Mouse (Mus musculus) erythroblast, embryonic 14.5 days (primary cell): ENCODE measurements around the gene Glt1d1. TPM values are rescaled to one million over a fixed set of nuclear protein-coding genes. Genes with fewer than 3 reads are reported as not detected.

ENCODE experiments used
- H3K27me3 ChIP-seq: 2 replicates; pipeline ENCODE4 v1.6.1; 2012; ENCODE audit warnings: inconsistent platforms; ENCODE audit not compliant: control insufficient read depth
- H3K36me3 ChIP-seq: 2 replicates; pipeline ENCODE4 v1.6.1; 2012; ENCODE audit warnings: mild to moderate bottlenecking, inconsistent platforms; ENCODE audit not compliant: control insufficient read depth
- H3K4me1 ChIP-seq: 2 replicates; pipeline ENCODE4 v1.6.1; 2012; ENCODE audit warnings: inconsistent platforms; ENCODE audit not compliant: control insufficient read depth
- H3K4me3 ChIP-seq: replicated peaks from 2 replicates; pipeline ENCODE3; 2012; ENCODE audit warnings: moderate library complexity, mild to moderate bottlenecking, inconsistent platforms
- H3K9me3 ChIP-seq: 2 replicates; pipeline ENCODE4 v1.6.1; 2012; ENCODE audit warnings: low read length, inconsistent platforms, mixed read lengths; ENCODE audit not compliant: control insufficient read depth
- GATA1 ChIP-seq: IDR thresholded peaks from 2 replicates; pipeline ENCODE4 v1.6.1; 2012; ENCODE audit warnings: low read length, inconsistent platforms, mixed read lengths
- TAL1 ChIP-seq: IDR thresholded peaks from 3 replicates; pipeline ENCODE4 v1.6.1; 2012; ENCODE audit warnings: low read length, inconsistent platforms, mixed read lengths
- polyA plus RNA-seq: library from polyadenylated mRNA; stranded (reverse); fragments of >175 nt; gene quantifications from 2 replicates; pipeline ENCODE4 v1.2.3, GENCODE M21; 2012

Gene Glt1d1
- polyA plus RNA-seq, 1 experiment, result not detected

GRCm38 (mm10) chr5:127677561-127677960 is 45.5 kb downstream of the Glt1d1 start:
- Histone ChIP-seq H3K9me3 (peaks cover 43% of the 10 kb centered on the region), H3K27me3 (no peaks in the 10 kb centered on the region), H3K36me3 (no peaks in the 10 kb centered on the region), H3K4me3 (no peak overlapping the region), H3K4me1 (no peaks in the 10 kb centered on the region)
- no peak for TF ChIP-seq GATA1
- no peak for TF ChIP-seq TAL1

- H3K4me1 ChIP-seq, result no peaks in the 10 kb centered on the region
- H3K36me3 ChIP-seq, result no peaks in the 10 kb centered on the region
- no peaks in the 10 kb centered on the region for H3K27me3 ChIP-seq
- no peak overlapping the region for H3K4me3 ChIP-seq
- no peak for TF ChIP-seq TAL1
- no peak for TF ChIP-seq GATA1
- peaks cover 44% of the 10 kb centered on the region for H3K9me3 ChIP-seq
These were observed 46.4 kb downstream of the Glt1d1 start for GRCm38 (mm10) chr5:127678501-127678900.

DNA sequence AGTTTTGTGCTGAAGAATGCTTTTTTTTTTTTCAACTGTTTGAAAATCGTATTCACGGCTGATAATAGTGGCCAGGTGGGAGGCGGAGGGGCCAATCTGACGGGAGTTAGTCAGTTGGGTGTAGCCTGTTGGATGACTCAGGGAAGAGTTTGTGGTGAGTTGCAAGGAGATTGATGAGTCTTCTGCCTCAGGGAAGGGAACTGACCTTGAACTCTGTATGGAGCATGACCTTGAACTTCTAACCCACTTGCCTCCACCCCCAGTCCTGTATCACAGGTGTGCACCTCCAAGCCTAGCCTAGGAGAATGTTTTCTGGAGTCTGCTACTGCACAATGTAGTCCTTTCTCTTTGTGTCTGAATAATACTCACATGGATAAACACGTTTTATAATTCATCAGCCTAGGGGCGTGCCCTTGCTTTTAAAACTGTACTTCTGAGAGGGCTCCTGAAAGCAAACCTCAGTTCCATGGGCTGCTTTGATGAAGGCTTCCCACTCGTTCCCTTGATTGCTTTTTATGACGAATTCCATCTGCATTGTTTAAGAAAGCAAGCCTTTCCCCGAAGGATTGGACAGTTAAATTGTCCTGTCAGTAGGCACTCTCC is 56.6 kb downstream of the Glt1d1 start:
- TF ChIP-seq TAL1 (no peak), GATA1 (no peak)
- Histone ChIP-seq H3K4me1 (no peaks in the 10 kb centered on the region), H3K36me3 (no peaks in the 10 kb centered on the region), H3K27me3 (no peaks in the 10 kb centered on the region), H3K9me3 (peaks cover 65% of the 10 kb centered on the region), H3K4me3 (no peak overlapping the region)

- Histone ChIP-seq H3K27me3 (no peaks in the 10 kb centered on the region), H3K36me3 (no peaks in the 10 kb centered on the region), H3K4me1 (no peaks in the 10 kb centered on the region), H3K9me3 (peaks cover 65% of the 10 kb centered on the region), H3K4me3 (no peak overlapping the region)
- no peak for TF ChIP-seq GATA1
- TF ChIP-seq TAL1, result no peak
These were observed 59.0 kb downstream of the Glt1d1 start for GRCm38 (mm10) chr5:127691085-127691484.

- no peak overlapping the region for H3K4me3 ChIP-seq
- no peaks in the 10 kb centered on the region for H3K36me3 ChIP-seq
- H3K9me3 ChIP-seq, result peaks cover 64% of the 10 kb centered on the region
These were observed 59.5 kb downstream of the Glt1d1 start for GRCm38 (mm10) chr5:127691581-127691980.

GRCm38 (mm10) chr5:127695898-127696297 is 63.8 kb downstream of the Glt1d1 start:
- H3K4me1 ChIP-seq, result no peaks in the 10 kb centered on the region
- H3K4me3 ChIP-seq, result no peak overlapping the region
- no peaks in the 10 kb centered on the region for H3K36me3 ChIP-seq
- H3K27me3 ChIP-seq, result no peaks in the 10 kb centered on the region
- TF ChIP-seq TAL1 (no peak), GATA1 (no peak)
- peaks cover 69% of the 10 kb centered on the region for H3K9me3 ChIP-seq

More at GRCm38 (mm10) chr5:127691581-127691980, 59.5 kb downstream of the Glt1d1 start:
- no peaks in the 10 kb centered on the region for H3K4me1 ChIP-seq
- TF ChIP-seq GATA1, result no peak
- no peaks in the 10 kb centered on the region for H3K27me3 ChIP-seq

GRCm38 (mm10) chr5:127696602-127697001 is 64.5 kb downstream of the Glt1d1 start:
- Histone ChIP-seq H3K4me1 (no peaks in the 10 kb centered on the region), H3K9me3 (peaks cover 65% of the 10 kb centered on the region), H3K36me3 (no peaks in the 10 kb centered on the region), H3K4me3 (no peak overlapping the region), H3K27me3 (no peaks in the 10 kb centered on the region)
- TF ChIP-seq GATA1 (no peak), TAL1 (no peak)

GRCm38 (mm10) chr5:127698525-127698924 is 66.5 kb downstream of the Glt1d1 start:
- H3K27me3 ChIP-seq, result no peaks in the 10 kb centered on the region
- H3K9me3 ChIP-seq, result peaks cover 53% of the 10 kb centered on the region
- no peak overlapping the region for H3K4me3 ChIP-seq
- TF ChIP-seq TAL1, result no peak
- no peak for TF ChIP-seq GATA1
- no peaks in the 10 kb centered on the region for H3K36me3 ChIP-seq
- no peaks in the 10 kb centered on the region for H3K4me1 ChIP-seq

- Histone ChIP-seq H3K27me3 (no peaks in the 10 kb centered on the region), H3K4me3 (no peak overlapping the region), H3K4me1 (no peaks in the 10 kb centered on the region), H3K9me3 (peaks cover 51% of the 10 kb centered on the region), H3K36me3 (no peaks in the 10 kb centered on the region)
- TF ChIP-seq GATA1, result no peak
- no peak for TF ChIP-seq TAL1
These were observed 67.6 kb downstream of the Glt1d1 start for GRCm38 (mm10) chr5:127699679-127700078.

- H3K4me1 ChIP-seq, result no peaks in the 10 kb centered on the region
- H3K27me3 ChIP-seq, result no peaks in the 10 kb centered on the region
- no peaks in the 10 kb centered on the region for H3K36me3 ChIP-seq
- H3K4me3 ChIP-seq, result no peak overlapping the region
- H3K9me3 ChIP-seq, result peaks cover 48% of the 10 kb centered on the region
- TF ChIP-seq TAL1 (no peak), GATA1 (no peak)
These were observed 68.1 kb downstream of the Glt1d1 start for GRCm38 (mm10) chr5:127700156-127700555.
